Mouse (Mus musculus) kidney, postnatal 36 days (tissue): ENCODE measurements at regions not wholly inside any gene's neighbourhood (a gene's known extent, or its start where the extent isn't known, plus 50 kb on each side); places are given as distances from the start of the nearest gene placed in this dataset.
A peak's percentile ranks its signal among the peaks of the same experiment; 100 is the strongest.
"Not testable (repeated sequence)": the region's sequence is repeated elsewhere in the genome, so short reads cannot be mapped to it uniquely, and the experiment has no call there.

ENCODE experiments used
- DNase-seq, 2 experiments: peaks; one replicate each; pipeline ENCODE4 v3.0.0; 2021 to 2022; ENCODE audit warnings: mixed read lengths in 2 of 2

DNA sequence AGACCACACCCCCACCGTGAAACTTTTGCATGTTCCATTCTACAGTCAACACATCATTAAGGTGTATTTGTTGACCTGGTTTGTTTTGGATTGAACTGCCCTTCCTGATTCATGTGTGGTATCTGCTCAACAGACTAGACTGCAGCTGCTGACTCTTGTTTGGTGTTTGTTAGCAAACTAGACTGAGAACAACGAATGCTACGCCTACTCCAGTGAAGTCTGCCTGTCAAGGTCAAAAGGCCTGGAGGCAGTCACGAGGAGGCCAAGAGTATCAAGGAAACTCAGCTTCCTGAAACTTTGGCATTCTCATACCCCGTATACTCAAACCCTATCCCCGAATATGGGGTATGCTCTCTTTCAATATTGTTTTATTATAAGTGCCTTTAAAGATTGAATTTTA is 194.2 kb upstream of the Spin1 start:
- not testable (repeated sequence) for DNase-seq

DNA sequence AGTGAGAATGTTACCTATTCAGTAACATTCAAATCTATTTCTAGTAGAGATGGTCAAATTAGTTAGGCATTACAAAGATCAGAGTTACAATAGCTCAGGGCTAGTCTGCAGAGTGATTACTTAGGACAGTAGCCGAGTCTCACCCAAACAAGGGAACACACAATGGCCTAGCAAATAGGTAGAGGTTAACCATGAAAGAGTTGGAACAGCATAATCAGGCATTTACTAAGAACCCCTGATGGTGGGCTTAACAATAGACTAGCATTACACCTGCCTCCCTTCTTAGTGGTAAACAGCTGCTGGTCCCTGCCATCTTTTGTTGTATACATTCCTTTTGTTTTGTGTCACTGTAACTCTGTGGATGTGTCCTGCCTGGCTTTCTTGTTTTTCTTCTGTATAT is 193.8 kb upstream of the Spin1 start:
- no peak for DNase-seq

DNA sequence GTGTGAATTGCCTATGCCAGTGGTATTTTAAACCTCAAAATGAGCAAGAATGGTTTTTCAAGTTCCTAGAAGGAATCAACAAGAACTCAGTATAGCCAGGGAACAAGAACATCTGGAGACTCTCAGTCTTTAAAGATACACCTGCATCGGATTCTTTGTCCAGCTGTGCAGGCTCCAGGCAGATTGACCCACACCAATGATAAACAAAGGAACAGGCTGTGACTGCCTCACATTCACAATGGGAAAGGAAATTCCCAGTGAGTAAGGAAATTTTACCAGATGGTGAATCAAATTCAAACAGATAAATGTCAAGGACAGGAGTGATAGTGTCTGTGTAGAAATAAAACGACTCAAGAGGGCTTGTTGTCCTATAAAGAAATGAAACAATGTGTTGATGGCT is 187.9 kb upstream of the Spin1 start:
- DNase-seq = not testable (repeated sequence)

DNA sequence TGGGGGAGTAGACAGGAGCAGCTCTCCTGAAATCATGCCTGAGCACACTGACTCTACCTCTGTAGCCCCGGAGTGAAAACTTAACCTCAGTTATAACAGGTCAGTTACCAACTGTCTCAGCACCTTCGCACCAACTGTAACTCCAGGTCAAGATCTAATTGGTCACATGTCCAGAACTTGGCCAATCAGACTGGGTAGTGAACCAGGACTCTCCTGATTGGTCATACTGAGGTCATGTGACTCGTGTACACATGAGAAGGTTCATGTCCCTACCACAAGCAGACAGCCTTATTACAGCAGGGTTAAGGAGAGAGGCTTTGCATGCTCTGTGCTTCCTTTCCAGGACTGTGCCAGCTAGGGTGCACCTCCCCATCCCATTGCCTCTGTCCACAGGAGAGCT is 166.7 kb upstream of the Spin1 start:
- DNase-seq = not testable (repeated sequence)

DNA sequence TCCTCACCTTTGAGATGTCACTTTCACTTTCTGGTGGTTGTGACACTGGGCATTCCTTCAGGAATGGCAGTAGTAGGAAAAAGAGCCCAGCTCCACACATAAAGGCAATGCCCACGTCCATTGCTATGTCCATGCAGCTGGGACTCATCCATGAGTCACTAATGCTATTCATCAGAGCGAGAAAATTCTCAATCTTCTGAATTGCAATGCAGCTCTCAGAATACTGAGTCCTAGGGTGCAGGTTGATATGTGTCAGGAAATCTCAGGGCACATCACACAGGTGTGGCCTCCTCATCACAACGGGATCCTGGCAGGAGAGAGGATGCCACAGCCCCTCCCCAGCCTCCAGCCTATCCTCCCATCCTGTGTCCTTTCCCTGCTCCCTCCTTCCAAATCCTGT is 158.1 kb upstream of the Spin1 start:
- DNase-seq = no peak

DNA sequence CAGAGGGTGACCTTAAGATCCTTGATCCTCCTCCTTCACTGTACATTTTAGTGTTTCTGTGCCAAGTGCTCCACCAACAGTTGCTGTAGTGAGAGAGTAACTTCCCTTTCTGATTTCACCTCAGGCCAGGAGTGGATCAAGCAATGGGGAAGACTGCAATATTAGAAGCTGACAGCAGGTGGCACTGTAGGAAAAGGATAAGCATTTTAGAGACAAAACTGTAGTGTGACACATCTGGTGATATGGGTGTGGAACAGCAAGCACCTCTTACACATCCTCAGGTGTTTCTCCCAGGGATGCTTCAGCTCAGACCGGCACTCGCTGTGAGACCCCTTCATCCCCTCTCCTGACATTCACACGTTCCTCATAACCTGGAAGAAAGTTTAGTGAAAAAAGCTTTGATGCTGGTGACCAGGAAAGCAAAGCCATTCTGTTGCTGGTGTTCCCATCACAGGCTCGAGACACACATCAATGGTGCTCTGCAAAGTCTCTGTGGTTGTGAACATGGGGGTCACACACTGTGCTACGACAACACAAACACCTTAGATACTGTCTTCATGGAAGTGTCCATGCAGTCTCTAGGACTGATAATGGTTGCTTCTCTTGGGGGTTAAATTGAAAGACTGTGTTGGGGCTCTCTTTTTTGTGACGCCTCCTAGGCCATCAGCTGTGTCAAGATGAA is 151.0 kb upstream of the Spin1 start:
- DNase-seq = peak; percentile 81 to 91

DNA sequence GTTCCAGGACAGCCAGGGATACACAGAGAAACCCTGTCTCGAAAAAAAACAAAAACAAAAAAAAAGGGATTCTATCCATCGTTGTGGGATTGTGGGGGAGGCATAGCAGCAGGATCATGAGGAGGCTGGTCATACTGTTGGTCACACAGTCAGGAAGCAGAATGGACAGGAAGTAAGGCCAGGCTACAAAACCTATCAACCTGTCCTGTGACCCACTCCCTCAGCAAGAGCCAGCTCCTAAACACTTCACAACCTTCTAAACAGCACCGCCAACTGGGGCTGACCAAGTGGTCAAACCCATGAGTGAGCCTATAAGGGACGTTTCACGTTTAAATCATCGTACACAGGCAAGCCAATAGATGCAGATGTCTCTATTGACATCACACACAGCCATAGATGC is 146.0 kb upstream of the Spin1 start:
- no peak for DNase-seq

DNA sequence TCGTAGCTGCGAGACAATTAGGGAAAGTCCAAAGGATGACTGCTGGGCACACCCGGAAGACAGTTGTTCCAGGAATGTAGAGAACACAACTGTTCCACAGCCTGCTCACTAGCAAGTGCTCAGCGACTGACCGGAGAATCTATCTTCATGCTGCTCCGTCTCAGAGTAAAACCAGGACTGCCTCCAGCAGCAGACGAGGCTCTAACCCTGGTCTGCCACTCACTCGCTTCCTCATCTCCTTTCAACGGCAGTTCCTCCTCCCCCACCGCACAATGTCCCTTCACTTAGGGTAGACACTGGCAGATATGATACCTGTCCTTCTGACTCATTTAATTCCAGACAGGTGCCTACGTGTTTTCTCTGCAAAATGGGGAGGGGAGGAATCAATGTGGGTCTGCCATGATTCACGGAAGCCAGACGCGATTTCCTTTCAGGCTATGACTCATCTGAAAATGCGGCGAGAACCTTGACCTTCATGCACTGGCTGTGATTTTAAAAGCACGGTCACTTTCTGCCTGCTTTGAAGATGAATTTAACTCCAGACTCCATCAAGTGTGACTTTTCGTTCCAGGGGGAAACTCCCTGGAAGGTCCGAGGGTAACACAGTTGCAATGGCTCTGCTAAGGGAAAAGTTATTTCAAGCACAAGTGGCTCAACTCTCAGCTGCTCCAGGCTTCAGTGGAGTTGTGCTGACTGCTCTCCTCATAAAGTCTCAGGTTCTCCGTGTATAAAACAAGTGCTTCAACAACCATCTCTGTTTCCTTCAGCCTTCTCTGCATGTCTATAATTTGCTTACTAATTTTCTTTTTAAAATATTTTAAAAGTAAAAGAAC is 142.4 kb upstream of the Spin1 start:
- peak; percentile 25 to 36 for DNase-seq

DNA sequence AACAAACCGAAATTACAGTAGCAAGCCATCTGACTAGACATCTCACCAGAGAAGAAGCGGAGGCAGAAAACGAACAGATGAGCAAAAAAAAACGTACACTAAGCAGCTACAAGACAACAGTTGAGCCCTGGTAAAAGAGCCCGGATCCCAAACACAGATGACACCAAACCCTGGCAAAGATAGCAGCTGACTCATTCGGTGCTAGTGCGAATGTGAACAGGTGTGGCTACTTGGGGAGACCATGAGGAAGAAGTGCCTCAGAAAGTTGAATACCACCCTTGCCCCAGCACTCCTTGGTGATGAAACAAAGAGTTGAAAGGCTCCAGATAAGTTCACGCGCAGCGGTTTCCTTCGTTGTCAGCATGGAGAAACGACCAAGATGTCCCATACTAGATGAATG is 139.8 kb upstream of the Spin1 start:
- no peak for DNase-seq

DNA sequence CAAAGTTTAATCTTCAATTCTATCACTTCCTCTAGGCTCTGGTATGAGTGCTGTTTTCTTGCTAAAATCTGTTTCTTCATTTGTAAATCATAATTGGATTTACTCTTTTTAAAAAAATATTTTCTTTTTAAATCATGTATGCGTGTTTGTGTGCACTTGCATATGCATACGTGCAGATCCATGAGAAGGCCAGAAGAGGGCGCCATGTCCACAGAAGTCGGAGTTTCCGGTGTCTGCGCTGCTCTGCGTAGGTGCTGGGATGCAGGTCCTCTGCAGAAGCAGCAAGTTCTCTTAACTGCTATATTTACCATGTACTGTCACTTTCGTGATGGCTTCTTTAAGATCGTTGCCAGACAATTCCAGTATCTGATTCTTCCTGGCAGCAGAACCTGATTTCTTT is 136.6 kb upstream of the Spin1 start:
- peak; percentile 14 to 56 for DNase-seq

DNA sequence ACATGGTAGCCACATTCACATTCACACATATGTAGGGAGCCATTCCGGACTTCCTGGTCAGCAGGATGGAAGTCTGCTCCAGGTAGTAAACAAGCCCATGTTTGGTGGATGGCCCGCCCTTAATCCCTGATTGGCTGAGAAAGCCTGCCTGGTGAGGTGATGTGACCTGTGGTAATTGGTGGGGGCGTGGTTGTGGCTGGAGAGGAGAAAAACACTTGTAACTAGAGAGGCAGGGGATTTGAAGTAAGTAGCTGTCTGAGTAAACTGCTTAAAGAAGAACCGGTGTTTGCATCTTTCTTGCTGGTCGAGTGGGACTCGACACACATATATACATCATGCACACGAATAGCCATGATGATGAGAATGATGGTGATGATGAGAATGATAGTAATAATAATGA is 135.6 kb upstream of the Spin1 start:
- not testable (repeated sequence) for DNase-seq

DNA sequence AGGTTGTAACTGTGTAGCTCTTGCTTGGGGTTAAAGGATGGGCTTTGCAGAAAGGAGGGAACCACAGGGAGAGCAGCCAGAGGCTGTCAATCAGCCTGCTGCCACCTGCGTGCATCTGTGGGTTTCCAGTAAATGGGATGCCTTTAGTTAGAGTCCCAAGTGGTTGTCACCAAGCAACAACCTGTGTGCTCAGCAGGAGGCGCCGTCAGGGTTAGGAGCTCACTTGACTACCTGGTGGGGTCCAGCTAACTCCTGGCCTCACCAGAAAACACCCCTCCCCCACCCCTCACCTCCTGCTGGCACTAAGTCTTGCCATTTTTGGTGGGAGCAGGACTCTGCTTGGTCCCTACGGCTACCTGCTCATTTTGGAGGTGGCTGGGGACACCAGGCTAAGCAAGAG is 135.0 kb upstream of the Spin1 start:
- DNase-seq = no peak

DNA sequence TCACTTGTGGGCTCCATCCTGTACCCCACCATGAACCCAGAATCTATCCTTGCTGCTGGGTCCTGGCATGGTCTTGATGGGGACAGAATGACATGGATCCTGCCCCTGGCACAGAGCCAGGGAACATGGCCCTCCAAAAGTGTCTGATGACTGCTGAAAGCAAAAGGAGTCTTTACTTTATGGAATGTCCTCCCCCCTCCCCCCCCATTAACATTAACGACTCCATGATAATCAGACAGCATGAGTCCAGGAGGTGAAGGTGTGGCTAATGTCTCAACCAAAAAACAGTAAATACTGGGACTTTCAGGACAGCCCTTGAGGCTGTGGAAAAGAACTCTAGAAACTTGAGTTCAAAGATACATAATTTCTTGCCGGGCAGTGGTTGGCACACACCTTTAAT is 133.9 kb upstream of the Spin1 start:
- no peak for DNase-seq

DNA sequence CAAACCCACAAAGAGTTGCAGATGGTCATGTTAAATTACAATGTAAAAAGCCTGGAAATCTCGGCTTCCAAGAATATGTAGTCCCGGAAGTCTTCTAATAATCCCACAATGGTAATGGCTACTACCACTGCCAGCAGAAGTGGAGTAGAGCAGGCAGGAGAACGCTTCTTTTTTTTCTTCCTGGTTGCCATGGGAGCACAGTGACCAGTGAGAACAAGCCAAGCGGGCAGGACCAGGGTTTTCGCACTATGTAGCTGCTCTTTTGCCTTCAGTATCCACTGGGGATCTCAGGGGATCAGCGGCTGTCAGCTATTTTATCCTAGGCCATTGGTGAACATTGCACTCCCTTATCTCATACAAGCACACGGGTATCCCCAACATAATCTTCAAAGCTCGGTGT is 127.3 kb upstream of the Spin1 start:
- DNase-seq = no peak

DNA sequence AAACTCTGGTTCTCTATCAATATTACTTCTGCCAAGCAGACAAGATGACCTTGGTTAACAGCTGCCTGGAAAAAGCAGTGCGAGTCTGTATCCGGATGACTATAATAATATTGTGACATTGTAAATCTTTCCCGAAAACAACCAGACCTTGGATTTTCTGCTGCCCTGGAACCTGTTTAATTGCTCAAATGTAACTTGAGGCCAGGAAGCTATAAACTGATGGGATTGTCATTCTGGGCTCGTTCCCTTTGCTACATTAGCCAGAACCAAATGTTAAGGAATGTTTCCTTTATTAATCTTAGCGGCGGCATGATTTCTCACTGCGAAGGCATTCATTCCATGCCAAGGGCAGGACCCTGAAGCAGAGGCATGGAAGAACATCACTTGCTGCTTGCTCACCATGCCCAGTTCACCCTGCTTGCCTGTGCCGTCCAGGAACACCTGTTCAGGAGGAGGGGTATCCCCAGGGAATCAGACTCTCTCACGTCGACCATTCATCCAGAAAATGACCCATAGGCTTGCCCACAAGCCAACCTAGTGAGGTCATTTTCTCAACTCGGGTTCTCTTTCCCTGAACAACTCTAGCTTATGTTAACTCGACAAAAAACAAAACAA is 125.3 kb upstream of the Spin1 start:
- DNase-seq = peak in 1 of 2 experiments; percentile 1

DNA sequence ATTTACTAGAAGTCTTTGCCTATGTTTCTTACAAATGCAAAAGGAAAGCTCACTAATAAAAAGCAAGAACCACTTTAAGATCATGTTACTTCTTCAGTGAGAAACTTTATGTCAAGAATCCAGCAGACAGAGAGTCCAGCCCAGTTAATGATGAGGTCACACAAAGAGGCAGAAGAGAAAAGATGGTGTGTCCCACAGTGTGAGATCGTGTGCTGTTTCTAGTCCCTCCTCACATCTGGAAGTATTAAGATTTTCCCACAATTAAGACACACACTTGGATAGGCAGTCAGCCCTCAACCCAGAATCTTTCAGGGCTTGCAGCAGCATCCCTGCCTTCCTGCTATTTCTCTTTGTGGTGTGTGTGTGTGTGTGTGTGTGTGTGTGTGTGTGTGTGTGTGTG is 118.7 kb upstream of the Spin1 start:
- DNase-seq = no peak

DNA sequence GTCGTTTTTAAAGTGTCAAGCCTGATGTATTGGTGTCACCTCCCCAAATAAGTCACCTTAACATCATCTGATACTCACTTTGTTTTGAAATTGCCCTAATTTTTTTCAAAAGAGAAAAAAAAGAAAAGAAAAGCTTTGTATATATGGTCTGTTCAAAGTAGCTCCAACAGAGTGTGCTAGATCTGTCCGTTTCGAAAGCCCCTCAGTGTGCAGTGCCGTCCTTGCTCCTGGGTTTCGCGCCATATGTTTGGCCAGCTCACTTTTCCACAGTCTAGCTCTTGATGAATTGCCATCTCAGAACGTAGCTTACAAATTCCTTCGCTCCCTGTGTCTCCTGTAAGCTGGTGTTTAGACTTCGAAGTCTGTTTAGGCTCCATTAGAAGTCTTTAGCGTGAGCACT is 117.7 kb upstream of the Spin1 start:
- no peak for DNase-seq

DNA sequence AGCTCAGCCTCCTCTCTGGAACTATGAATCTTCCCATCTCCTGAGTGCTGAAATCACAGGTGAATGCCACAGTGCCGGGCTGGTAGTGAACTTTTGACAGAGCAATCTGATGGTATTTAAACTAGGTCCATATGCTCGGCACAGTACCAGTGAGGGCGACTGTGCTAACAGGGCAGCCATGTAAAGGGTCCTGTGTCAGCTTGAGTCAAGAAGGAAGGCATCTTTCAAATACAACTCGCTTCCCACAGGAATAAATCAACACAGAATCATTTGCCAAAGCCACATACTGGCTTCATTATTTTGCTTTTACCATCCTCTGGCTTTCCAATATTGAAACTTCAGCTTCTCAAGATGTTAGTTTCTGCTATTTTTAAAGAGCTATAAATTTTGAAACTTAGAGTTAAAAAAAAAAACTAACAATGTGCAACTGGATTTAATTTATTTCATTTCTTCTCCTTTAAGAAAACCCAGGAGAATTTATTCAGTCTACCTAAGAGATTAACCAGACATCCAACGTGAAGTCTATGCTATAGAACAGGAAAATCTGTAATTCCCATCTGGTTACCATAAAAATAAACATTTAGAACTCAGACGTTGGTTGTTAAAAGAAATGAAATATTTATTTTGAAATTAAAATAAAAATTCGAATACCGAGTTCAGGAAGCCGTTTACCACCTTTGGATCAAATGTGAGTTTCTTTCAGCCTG is 108.8 kb upstream of the Spin1 start:
- no peak for DNase-seq

DNA sequence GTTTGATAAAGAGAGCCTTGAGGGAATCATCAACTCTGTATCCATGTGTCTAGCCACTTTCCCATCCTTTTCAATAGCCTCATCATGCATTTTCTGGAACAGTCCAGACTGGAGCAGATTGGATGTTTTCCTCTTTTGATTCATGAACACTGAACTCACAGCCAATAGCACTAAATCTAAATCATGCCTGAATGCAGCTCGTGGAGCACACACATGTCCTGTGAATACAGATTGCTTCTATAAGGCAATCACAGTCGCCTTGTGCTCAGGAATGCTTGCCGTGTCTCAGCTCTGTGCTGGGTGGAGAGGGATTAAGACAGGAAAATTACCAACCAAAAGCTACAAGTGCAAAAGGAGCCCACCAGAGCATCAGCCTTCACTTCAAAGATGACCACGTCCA is 100.9 kb upstream of the Spin1 start:
- DNase-seq = no peak

DNA sequence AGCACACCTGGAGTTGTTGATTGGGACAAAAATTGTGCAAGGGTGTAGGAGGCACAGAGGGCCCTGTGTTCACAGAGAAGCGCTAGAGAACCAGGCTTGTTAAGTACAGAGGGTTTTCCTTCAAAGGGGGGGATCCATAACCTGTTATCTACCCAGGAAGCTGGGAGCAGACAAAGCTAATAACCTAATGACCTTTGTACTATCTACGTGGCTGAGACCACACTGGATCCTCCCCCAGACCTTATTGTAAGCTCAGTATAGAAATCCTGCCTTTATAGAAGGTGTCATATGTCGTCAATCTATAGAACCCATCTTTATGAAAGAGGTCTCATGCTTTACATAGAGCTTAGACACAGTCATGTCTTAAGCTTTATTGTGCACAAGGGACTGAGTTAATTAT is 95.9 kb upstream of the Spin1 start:
- DNase-seq = no peak

DNA sequence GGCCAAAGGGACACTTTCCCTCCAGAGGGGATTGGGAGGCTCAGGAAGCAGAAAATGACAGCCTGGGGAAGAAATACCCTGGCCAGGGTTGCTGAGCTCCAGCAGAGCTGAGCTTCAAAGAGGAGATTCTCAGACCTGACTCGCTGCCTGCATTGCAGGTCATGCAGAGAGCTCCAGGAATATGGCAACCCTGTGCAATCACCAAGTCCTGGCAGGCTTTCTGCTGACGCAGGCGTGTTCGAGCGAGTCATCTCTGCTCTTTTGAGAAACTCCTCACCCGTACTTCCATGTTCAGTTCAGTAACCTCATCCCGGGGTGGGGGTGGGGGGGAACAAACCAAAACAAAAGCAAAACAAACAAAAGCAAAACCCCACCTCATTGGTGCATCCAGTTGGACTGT is 89.9 kb upstream of the Spin1 start:
- no peak for DNase-seq

DNA sequence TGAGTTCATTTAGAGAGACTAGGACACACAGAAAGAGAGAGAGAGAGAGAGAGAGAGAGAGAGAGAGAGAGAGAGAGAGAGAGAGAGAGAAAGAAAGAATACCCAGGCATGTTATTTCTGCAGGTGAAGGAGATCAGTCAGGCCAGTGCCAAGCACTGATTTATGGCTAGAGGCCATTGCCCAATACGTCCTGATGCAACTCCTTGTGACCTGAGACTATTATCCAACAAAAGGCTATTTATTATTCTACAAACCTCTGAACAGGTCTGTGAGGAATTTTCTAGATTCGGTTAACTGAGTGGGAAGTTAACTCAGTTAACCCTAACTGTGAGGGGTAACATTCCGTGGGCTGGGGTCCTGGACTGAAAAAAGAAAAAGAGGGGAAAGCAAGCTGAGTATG is 84.5 kb upstream of the Spin1 start:
- DNase-seq = no peak

DNA sequence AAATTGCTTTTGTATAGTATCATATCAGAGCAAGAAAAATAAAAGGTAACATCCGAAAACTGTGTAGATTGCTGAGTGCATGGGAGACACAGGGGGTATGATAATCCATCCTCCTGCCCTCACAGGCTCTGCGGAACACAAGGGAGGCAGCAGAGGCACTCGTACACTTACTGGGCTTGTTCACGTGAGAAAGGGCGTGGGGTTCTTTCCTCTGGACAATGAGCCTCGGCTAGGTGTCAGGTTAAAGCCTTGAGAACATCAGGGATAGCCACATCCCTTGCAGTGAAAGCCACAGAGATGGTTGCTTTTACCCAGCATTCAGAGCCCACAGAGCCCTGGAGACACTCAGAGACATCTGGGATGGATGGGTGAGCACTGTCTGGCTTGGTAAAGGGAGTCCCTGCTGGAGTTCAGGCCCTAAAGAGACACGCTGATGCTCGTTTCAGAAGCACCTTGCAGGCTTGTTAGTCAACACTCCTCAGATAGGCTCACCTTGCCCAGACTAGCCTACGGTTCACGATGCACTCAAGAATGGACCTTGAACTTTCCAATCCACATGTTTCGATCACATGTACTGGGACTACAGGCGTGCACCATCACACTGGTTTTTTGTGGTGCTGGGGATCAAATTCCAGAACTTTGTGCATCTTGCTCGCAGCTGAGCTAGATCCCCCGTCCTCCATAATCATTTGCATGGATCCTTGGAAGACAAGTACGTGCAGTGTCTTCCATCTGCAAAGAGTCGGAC is 83.5 kb upstream of the Spin1 start:
- peak; percentile 34 to 41 for DNase-seq
